Mouse (Mus musculus) c-Kit-negative CD71-positive TER-119-positive erythroid progenitor cells, embryonic 14.5 days (primary cell): Measurements from ENCODE around the gene 9330182O14Rik.

Experiments
- DNase-seq: peaks from one replicate; pipeline ENCODE4 v3.0.0-alpha.2; 2013; ENCODE audit warnings: low read depth, low spot score

The 9330182O14Rik gene

DNA sequence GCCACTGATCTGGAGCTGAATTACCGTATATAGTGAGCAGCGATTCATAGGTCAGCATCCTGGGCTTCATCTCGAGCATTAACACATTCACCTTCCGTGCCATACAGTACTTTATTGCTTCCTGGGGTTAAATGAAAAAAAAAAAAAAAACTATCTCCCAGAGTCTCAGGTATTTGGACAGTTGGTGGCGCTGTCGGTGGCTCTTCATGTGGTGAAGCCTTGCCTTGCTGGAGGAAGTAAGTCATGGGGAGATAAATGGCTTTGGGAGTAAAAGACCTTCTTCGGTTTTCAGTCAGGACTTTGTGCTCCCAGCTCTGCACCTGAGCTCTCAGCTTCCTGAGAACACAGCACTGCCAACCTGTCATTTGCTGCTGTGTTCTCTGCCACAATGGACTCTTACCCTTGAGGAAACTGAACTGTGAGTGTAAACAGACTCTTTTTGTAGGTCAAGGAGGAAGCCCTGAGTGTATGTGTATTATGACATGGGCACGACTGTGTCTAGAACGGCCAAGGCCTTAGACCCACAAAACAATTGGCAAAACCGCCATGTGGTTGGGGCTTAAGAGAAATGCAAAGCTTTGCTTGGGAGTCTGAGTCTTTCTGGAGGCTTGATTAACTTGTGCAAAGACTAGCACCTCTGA is at the start of gene 9330182O14Rik:
9330182O14Rik (plus strand) TSS at position 214 of the 641 bp plus-strand sequence.
- no peak for DNase-seq

DNA sequence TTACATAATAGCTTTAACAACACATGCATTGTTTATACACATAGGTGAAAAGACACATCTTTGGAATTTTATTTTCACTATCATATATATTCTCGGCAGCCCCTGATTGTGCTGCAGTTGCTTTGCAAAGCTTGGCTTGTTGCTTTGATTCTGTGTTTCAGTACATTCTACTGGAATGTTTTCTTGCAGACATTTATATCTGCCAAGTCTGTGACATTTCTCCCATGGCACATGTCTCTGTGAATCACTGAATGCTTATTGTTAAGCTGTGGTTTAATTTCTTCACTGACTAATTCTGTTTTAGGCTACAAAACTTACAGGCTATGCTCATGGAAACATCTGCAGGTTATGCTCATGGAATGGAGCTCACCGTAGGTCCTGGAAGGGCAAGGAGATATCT is 30.9 kb upstream of the 9330182O14Rik start:
- DNase-seq = no peak

DNA sequence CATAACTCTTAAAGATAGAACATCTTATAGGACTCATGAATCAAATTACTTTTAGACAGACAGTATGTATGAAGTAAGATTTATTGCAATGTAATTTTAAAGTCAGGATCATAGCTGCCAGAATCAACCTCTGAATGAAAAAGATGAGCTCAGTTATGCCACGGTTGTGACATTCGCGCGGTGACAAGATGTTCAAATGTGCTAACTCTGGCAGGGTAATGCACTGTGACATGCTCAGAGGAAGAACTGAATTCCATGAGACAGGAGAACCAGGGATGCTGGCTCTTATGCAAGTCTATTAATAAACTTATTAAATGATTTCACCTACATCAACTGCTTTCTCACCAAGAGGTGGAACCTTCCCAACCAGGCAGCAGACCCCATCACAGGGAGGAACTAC is 28.5 kb upstream of the 9330182O14Rik start:
- DNase-seq = no peak

DNA sequence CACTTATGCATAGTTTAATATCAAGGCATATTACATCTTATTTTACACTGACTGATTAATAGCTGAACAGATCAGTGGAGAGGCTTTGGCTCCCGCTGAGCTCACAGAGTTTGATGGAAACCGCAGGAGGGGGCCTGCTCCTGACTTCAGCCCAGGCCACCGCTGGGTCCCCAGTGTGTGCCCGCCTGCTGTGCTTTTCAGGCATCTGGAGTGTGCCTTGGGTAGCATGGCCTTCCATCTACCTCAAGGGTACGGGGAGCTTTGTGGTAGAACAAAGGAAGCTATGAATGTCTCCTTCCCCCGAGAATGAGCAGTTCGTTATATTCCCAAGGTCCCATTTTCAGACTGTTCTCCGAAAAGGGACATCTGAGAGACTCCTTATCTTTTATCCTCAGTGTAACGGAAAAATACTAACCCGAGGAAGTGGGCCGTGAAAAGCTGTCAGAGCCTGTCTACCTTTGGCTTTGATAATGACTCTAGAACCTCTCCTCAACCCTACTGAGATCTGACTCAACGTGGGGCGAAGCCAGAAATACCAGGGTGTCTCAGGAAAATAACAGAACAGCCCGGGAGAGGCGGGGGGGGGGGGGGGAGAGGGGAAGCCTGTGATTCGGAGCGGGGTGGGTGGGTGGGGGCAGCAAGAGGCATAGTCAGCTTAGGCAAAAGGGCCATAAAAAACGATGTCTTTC is 20.1 kb upstream of the 9330182O14Rik start:
- DNase-seq = no peak

DNA sequence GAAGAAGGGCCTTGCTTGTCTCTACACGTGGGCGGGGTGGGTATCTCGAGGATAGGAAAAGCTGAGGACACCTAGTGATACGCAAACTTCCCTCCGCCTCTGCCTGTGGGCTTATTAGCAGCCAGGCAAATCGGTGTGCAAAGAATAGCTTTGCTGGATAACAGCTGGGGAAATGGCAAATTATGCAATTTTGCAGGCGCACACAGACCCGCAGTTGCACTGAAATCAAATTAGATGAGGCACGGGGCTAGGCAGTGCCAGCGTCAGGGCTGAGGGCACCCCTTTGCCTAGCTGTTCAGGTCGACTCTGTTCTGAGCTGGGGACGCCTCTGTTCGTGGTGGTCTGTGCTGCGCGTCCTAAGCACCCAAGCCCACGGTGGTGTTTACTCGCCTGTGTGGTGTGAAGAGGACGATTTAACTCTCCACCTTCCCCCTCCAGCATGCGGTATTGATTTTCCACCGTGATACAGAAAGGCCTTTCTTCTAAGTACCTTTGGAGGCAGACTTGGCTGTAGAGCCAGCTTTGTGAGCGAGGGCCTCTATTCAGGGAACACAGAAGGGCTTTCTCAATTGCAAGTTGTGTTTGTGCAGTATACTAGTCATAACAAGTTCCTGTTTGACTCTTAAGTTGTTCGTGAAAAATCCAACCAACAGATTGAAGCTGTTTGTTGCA is 19.4 kb upstream of the 9330182O14Rik start:
- no peak for DNase-seq

DNA sequence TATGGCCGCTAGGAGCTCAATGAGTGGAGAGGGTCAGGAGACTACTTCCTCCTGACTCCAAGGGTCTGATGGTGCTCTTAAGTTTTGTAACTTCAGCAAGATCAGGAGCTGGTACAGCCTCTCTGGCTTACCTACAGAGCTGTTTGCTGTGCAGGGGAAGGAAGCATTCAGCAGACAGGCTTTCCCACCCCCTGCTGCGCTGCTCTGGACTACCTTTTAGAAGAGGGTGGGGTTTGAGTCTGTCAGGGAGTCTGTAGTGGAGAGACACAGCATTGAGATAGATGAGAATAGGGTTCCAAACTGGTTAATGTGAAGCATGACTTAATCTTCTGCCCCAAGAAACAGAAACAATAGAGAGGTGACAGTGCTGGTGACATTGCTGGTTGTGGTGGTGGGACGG is 17.8 kb upstream of the 9330182O14Rik start:
- DNase-seq = no peak

DNA sequence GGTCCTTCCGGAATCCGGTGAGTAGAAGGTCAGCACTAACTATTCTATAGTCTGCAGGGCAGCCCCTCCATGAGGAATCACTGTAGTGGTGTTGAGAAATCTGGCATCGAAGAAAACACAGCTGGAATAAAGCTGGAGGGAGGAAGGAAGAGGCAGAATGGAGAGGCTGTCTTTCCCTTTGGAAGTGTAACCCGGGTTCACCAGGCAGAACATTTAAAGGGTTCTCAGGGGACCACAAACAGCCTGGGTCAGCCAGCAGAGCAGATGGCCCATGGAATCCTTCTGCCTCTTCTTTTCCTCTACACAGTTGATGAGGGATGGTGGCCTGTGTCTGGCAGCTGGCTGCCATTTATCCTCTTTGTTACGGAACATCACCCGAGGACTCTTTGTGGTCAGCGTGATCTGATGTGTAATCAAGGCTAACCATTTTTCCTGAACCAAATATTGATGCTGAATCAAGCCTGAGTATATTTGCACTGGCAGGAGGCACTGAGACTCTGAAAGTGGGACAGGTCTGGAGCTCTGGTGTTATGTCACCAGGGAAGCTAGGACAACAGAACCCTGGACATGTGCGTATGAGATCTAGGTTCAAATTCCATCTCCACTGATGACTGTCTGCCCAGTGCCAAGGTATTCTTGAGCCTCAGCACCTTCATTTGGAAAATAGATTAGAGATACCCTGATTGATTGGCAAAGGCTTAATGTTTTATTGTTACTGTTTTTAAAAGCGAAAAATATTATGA is 9.8 kb upstream of the 9330182O14Rik start:
- DNase-seq = no peak

DNA sequence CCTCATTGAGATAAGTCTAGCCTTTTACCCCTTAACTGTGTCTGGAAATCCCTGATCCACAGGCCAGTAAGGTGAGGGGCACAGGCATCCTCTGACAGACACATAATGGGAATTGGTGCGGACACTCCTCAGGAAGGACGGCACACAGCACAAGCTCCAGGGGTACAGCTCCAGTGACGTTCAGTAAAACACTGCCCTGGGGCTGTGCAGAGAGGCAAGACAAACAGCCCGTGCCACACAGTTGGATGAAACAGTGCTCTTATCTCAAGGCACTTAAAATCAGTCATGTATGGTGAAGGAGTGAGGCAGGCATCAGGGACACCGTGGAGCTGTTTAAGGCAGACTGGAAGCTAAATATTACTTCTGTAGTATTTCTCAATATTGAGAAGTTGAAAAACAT is 4.7 kb upstream of the 9330182O14Rik start:
- DNase-seq = no peak

DNA sequence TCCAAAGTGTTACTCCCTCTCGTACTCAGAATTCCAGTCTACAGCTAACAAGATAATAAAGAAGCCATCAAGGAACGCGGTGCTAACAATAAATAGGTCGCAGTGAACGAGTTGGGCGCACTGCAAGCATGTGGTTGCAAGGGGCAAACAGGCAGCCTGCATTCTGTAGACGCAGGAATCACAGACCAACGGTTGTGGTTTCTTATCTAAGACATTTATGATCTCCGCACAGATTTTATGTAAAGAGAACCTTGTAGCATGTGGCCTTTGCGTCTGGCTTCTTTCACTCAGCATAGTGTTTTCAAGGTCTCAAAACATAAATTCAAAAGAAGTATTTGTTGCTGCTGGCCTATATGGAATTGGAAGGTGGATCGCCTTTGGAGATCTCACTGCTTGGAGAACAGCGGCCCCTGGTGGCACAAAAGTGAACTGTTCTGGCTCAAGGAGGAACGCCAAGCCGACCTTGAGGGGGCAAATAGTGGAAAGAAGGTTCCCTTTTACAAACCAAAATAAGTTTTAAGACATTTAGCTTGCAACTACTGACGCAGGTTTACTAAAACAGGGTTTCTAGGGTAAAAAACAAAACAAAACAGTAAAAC is 3.2 kb upstream of the 9330182O14Rik start:
- peak; percentile 22 for DNase-seq

DNA sequence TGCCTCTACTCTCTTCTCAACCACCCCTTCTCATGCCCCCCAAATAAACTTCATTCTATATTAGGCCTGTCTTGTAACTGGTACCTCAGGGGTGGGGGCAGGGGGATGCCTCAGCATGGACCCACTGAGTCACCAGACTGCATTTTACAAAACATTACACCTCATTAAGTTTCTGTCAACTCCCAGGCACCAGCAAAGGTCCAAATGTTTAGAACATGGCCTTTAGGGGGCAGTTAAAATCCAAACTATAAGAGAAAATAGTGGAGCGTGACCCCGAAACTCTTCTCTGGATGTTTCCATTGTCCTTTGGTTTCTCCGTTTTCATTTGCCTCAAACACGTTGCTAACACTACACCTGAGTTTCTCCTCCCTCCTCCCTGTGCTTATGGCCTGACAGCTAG is 1.8 kb upstream of the 9330182O14Rik start:
- no peak for DNase-seq

DNA sequence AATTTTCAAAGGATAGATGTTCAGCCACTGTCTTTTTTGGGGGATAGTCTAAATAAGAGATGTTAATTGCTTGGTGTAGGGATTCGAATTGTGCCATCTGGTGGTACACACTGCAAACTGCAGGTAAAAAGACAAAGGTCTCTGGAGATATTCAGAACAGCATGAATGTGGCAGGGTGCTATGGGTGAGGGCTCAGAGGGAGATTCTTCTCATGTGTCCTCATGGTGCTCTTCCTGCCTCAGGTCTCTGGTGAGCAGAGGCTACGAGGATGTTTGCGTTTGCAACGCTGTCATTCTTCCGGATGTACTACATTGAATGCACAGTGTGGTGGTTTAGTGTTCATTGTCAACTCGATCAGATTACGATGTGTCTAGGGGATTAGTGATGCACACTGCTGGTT is 10.1 kb downstream of the 9330182O14Rik start:
- no peak for DNase-seq

DNA sequence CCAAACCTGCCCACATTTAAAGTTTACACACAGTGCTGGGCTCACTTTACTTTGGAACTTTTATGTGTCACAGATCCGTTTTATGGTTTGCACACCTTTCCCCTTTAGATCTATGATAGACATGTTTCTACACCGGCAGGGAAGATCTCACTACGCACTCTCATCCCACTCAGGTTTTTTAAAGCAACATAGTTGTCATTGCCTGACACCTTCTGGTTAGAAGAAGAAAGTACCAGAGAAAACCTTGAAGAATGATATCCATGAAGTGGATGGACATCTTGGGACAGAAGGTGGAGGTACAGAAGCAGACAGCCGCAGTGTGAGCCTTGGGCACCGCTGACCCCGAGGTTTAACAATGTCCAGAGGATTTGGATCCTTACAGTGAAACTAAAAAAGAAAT is 23.5 kb downstream of the 9330182O14Rik start:
- DNase-seq = no peak

DNA sequence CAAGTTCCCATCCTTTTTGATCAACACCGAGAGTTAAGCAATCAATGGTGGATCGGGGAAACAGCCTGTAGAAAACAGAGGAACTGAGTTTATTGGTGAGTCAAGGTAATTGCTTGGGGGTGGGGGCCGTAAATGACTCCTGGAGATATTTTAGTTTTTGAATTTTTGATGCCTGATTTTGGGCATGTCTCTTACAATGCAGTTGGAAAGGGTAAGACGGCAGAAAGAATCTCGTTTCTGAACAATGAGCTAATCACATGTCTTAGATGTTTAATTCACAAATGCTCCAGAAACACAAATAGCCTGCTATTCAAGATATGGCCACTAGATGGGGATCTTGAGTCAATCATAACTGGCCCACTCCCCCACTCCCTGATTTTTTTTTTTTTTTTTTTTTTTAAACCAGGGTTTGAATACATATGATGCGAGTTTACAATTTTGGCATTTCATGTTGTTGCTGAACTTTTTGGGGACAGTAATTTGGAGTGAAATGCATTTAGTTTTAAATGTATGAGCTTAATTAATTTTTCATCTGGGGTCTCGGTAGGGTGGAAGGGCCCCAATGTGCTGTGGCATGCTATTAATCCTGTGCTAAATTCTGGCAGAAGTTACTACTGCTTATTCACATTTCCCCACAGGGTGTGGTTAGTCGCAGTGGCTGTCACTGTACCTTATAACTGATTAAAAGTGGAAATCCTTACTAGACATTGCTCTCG is 32.6 kb downstream of the 9330182O14Rik start:
- no peak for DNase-seq

DNA sequence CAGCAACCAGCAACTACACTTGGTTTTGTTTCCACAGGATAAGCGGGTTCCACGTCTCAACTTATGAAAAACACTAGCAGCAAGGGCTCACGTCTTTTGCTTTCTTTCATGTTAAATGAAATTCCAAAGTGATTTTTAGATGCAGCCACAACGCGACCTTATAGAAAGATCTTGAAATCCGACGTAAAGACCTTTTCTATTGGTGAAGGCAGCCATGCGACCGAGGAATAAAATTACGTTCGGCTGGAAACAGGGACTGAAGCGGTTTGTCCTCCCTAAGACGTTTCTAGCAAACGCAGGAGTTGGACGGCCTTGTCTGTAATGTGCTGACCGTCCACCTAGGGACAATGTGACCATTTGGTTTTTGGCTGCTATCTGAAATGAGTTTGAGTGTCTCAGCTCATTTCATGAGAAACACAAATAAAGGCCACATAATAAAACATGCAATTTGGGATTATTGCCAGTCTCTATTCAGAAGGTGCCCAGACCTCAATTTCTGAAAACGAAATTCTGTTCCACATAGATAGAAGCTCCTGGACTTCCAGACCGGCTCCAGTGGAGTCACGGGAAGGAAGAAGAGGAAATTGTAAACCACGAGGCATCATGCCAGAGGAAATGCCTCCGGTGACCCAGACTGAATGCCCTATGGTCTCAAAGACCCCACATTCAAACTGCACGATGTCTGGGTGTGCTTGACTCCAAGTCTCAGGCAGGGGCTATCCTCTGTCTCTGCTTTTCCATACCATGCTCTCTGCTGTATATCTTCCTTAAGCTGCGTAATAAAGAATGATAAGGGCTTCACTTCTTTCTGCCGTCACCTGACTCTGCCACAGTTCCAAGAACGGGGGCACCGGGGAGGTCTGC is 33.3 kb downstream of the 9330182O14Rik start:
- no peak for DNase-seq

DNA sequence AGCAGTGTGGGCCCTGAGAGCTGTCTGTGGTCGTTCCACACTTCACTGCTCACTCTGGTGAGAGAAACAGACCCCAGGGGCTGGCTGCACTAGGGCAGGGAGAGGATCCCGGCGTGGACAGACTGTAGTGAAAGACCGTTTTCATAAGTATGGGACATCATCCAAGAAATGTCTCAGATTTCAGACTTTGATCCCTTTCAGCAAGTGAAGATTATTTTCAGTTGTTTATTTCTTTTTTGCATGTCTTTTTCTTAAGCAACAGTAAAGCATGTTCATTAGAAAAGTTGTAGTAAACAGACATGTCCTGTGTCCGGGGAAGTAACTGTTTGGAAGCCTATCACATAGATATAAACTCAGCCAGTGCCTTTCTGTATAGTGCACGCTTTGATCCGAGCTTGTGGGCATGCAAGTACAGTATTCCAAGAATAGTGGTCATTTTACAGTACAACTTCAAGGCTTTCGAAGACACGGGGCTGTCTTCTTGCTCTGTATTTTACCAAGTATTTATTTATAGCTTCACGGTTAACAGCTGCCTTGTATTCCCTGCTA is 34.0 kb downstream of the 9330182O14Rik start:
- DNase-seq = no peak

DNA sequence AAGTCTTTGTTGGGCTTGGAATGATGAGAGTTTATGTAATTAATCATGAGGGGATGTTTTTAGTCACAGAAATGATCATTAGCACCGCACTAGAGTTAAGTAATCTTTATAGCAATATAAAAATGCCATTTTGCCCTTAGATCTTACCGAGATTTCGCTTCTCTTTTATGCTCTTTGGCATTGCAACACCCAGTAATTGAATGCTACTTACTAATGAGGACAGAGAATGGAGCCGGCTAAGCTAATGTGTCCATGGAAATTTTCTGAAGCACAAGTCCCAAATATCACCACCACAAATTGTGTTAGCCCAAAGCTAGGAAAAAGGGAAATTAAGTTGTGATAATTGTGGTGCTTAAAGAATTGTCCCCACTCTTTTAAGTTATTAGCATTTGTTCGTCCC is 34.9 kb downstream of the 9330182O14Rik start:
- DNase-seq = no peak

DNA sequence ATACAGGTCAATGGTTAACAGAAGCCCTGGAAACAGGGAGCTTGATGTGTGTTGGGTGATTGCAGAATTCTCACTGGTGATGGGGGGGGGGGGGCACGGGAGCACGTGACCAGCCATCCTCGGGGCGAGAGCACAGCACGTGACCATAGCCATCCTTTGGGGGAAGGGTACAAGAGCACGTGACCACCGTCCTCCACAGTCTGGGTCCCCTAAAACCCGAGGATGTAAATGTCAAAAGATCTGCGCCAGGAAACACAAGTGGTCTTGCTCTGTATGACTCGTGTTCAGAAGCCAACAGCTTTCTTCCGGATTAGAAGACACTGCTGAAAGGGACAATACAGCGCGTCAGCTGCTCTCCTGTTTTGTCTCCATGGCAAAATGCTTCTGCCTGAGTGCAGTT is 35.5 kb downstream of the 9330182O14Rik start:
- no peak for DNase-seq

DNA sequence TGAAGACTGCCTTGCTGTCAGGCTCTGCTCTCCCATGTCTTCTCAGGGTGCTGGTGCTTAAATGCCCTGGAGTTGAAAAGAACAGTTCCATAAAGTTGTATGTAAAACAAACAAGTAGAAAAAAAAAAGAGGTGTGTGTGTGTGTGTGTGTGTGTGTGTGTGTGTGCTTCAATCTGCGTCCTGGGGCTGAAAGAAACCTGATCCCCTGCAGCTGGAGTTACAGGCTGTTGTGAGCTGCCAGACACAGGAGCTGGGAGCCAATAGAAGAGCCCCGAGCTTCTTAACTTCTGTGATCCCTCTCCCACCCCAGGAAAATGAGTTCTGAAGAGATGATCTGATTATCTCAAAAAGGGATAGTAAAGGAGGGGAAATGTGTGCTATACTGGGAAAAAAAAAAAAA is 45.3 kb downstream of the 9330182O14Rik start:
- DNase-seq = no peak

DNA sequence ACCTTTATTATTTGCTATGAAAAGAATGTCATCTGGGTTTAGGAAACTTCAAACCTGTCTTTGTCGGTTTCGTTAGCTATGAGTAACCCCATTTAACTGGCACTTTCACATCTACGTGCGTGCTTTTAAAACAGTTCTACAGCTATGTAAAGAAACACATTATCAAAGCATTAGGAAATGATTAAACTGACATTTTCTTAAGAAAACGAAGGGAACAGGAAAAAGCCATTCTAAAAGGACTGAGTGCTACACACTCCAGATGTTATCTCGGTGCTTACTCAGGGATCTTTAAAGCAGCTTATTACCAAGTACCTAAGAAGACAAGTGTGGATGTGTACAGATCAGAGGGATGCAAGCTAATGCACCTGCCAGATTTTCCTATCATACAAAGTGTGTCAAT is 52.9 kb downstream of the 9330182O14Rik start:
- no peak for DNase-seq
